Mouse (Mus musculus): ENCODE results near the gene Dgki. TPM values are rescaled to one million over a fixed set of nuclear protein-coding genes. Genes with fewer than 3 reads are reported as not detected.

Gene Dgki
- polyA plus RNA-seq, 1 experiment from 2014 or later, result 0.27 TPM

DNA sequence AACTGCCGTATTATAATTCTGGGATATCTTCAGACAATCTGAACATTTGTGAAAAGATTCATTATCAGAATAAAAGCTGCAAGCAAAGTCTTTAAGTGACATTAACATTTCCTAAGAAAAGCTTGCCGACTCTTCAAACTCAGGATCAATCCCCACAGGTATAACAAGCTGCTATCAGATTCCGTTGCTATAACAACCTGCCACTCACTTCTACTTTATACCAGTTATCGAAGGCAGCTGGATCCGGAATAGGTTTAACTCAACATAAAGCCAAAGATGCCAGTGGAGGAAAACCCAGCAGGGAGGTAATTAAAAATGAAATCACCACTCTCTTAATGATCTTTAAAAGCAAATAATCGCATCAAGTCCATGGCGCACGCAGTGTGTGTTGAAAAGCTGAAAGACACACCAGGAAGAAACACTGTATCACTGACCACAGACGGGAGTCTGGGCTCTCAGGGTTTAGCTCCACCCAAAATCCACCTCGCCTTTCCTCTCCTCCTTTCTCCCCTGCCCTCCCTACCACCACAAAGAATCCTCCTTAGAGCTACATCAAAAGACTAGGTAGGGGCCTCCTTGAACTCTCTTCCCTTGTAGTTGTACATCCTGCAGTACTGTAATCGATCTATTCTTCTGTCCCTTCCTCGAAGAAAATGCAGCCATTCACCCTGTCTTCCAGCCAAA, 128.7 kb downstream of the Dgki start:
- no peaks in the 10 kb centered on the region for H3K9me3 ChIP-seq (ENCODE audit: control insufficient read depth, low read length)
- H3K9ac ChIP-seq (ENCODE audit: low read depth, low read length), result no peak overlapping the region
- no peaks in the 10 kb centered on the region for H3K27me3 ChIP-seq (ENCODE audit: control insufficient read depth, insufficient read depth, low read length)
- no peak overlapping the region for H3K27ac ChIP-seq (ENCODE audit: low read depth, low read length)
- H3K4me1 ChIP-seq (ENCODE audit: control insufficient read depth, insufficient read depth, low read length), result no peaks in the 10 kb centered on the region
- no peaks in the 10 kb centered on the region for H3K36me3 ChIP-seq (ENCODE audit: control insufficient read depth, insufficient read depth, low read length)
- no peak for ATAC-seq (ENCODE audit: low FRiP score, low TSS enrichment)
- WGBS, result 82% methylated on average over 12 of the region's 12 CpGs
- no peak overlapping the region for H3K4me2 ChIP-seq (replicated peaks; ENCODE audit: low read depth, low read length)
- H3K4me3 ChIP-seq (ENCODE audit: low read length), result no peak overlapping the region

DNA sequence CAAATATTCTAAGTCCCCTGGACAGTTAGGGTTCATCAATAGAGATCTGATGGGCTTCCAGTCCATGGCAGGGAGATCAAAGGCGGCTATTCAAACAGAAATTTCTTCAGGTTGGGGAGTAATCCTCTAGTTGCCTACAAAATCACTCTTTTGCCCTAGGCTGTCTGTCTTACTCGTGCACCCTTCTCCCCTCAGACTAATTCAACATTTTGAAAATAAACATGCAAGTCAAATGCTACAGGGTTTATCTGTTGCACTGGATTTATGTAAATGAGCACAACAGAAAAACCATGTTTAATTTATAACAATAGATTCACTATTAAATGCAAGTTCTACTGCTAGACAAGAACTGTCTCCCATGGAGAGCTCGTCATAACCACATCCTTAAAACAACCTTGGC, 141.1 kb downstream of the Dgki start:
- Histone ChIP-seq H3K4me3 (ENCODE audit: low read length) (no peak overlapping the region), H3K36me3 (ENCODE audit: control insufficient read depth, insufficient read depth, low read length) (no peaks in the 10 kb centered on the region), H3K27ac (ENCODE audit: low read depth, low read length) (no peak overlapping the region), H3K27me3 (ENCODE audit: control insufficient read depth, insufficient read depth, low read length) (no peaks in the 10 kb centered on the region), H3K9ac (ENCODE audit: low read depth, low read length) (no peak overlapping the region), H3K9me3 (ENCODE audit: control insufficient read depth, low read length) (no peaks in the 10 kb centered on the region), H3K4me2 (replicated peaks; ENCODE audit: low read depth, low read length) (no peak overlapping the region), H3K4me1 (ENCODE audit: control insufficient read depth, insufficient read depth, low read length) (no peaks in the 10 kb centered on the region)
- 67% methylated on average over 3 of the region's 3 CpGs for WGBS
- ATAC-seq (ENCODE audit: low FRiP score, low TSS enrichment), result no peak

DNA sequence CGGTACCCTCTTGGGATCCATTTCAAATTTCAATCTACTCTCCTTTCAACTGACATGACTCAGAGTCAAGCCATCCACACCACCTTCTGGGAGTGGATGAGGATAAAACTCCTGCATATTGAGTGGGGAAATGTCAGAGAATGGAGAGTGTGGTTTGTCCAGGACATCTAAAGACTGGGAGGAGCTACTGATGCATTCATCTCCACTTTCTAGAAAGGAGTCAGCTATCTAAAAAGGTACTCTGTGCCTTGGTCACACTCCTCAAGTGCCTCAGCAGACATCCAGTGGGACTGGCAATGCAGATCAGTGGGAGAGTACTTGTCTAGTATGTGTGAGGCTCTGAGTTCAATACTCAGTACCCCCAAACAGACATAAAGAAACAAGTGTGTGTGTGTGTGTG, 145.9 kb downstream of the Dgki start:
- no peak for ATAC-seq (ENCODE audit: low FRiP score, low TSS enrichment)
- Histone ChIP-seq H3K27ac (ENCODE audit: low read depth, low read length) (no peak overlapping the region), H3K36me3 (ENCODE audit: control insufficient read depth, insufficient read depth, low read length) (no peaks in the 10 kb centered on the region), H3K9ac (ENCODE audit: low read depth, low read length) (no peak overlapping the region), H3K9me3 (ENCODE audit: control insufficient read depth, low read length) (no peaks in the 10 kb centered on the region), H3K27me3 (ENCODE audit: control insufficient read depth, insufficient read depth, low read length) (no peaks in the 10 kb centered on the region), H3K4me2 (replicated peaks; ENCODE audit: low read depth, low read length) (no peak overlapping the region), H3K4me1 (ENCODE audit: control insufficient read depth, insufficient read depth, low read length) (no peaks in the 10 kb centered on the region), H3K4me3 (ENCODE audit: low read length) (no peak overlapping the region)
- WGBS, result 88% methylated on average over 1 of the region's 1 CpGs

DNA sequence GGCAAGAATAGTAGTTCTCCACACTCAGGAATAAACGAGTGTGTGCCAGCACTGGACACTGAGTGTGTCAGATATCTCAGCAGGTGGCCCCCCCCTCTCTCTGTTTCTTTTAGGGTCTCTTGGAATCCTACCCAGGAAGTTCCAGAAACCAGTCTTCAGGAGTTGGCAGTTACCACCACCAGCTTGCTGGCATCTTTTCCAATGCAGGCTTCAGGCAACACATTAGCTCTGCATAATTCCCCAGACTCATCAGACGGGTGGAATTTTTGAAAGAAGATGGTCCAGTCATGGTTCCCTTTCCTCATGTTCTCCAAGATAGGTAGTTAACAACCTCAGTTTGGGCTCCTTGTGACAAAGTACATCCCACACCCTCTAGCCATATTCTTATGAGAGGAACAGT, 149.5 kb downstream of the Dgki start:
- Histone ChIP-seq H3K4me3 (ENCODE audit: low read length) (no peak overlapping the region), H3K36me3 (ENCODE audit: control insufficient read depth, insufficient read depth, low read length) (no peaks in the 10 kb centered on the region), H3K4me1 (ENCODE audit: control insufficient read depth, insufficient read depth, low read length) (no peaks in the 10 kb centered on the region), H3K9me3 (ENCODE audit: control insufficient read depth, low read length) (no peaks in the 10 kb centered on the region), H3K27ac (ENCODE audit: low read depth, low read length) (no peak overlapping the region), H3K9ac (ENCODE audit: low read depth, low read length) (no peak overlapping the region), H3K27me3 (ENCODE audit: control insufficient read depth, insufficient read depth, low read length) (no peaks in the 10 kb centered on the region), H3K4me2 (replicated peaks; ENCODE audit: low read depth, low read length) (no peak overlapping the region)
- 88% methylated on average over 2 of the region's 2 CpGs for WGBS
- no peak for ATAC-seq (ENCODE audit: low FRiP score, low TSS enrichment)

DNA sequence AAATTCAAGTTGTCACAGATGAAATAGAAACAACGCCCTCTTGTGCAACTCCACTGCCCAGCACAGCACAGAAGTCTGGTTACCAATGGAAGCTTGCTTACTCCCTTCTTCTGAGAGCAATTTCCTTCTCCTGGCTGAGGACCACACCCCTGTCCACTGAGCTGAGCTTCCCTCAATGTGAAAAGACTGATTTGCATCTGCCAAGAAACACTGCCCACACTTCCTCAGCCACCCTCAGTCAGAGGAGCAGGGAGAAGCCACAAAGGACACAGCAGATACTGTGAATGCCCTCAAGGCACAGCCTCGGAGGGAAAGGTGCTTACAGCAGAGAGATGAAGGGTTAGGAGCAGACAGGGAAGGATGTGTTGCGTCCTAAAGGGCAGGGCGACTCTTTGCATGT, 149.9 kb downstream of the Dgki start:
- WGBS, result 74% methylated on average over 4 of the region's 4 CpGs
- no peaks in the 10 kb centered on the region for H3K4me1 ChIP-seq (ENCODE audit: control insufficient read depth, insufficient read depth, low read length)
- H3K36me3 ChIP-seq (ENCODE audit: control insufficient read depth, insufficient read depth, low read length), result no peaks in the 10 kb centered on the region
- no peak overlapping the region for H3K27ac ChIP-seq (ENCODE audit: low read depth, low read length)
- H3K9ac ChIP-seq (ENCODE audit: low read depth, low read length), result no peak overlapping the region
- no peaks in the 10 kb centered on the region for H3K27me3 ChIP-seq (ENCODE audit: control insufficient read depth, insufficient read depth, low read length)
- H3K4me3 ChIP-seq (ENCODE audit: low read length), result no peak overlapping the region
- ATAC-seq (ENCODE audit: low FRiP score, low TSS enrichment), result no peak
- no peak overlapping the region for H3K4me2 ChIP-seq (replicated peaks; ENCODE audit: low read depth, low read length)
- H3K9me3 ChIP-seq (ENCODE audit: control insufficient read depth, low read length), result no peaks in the 10 kb centered on the region

DNA sequence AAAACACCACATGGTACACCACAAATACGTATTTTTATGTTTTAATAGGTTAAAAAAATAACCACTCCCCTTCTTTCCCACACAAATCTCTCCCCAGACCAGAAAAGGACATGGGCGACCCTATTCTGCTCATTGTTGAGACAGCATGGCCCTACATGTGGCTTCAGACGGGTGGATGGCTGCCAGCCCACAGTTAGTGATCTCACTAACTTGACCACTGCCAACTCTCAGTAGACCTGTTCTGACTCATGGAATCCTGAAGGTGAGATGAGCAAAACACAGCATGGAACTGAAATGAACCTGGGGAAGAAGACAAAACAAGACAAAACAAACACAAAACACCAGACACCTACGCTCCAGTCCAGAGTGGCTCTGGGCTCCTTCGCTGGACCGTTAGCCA, 150.8 kb downstream of the Dgki start:
- Histone ChIP-seq H3K36me3 (ENCODE audit: control insufficient read depth, insufficient read depth, low read length) (no peaks in the 10 kb centered on the region), H3K27ac (ENCODE audit: low read depth, low read length) (no peak overlapping the region), H3K9ac (ENCODE audit: low read depth, low read length) (no peak overlapping the region), H3K4me2 (replicated peaks; ENCODE audit: low read depth, low read length) (no peak overlapping the region), H3K27me3 (ENCODE audit: control insufficient read depth, insufficient read depth, low read length) (no peaks in the 10 kb centered on the region), H3K9me3 (ENCODE audit: control insufficient read depth, low read length) (no peaks in the 10 kb centered on the region), H3K4me1 (ENCODE audit: control insufficient read depth, insufficient read depth, low read length) (no peaks in the 10 kb centered on the region), H3K4me3 (ENCODE audit: low read length) (no peak overlapping the region)
- no peak for ATAC-seq (ENCODE audit: low FRiP score, low TSS enrichment)
- 86% methylated on average over 6 of the region's 6 CpGs for WGBS

DNA sequence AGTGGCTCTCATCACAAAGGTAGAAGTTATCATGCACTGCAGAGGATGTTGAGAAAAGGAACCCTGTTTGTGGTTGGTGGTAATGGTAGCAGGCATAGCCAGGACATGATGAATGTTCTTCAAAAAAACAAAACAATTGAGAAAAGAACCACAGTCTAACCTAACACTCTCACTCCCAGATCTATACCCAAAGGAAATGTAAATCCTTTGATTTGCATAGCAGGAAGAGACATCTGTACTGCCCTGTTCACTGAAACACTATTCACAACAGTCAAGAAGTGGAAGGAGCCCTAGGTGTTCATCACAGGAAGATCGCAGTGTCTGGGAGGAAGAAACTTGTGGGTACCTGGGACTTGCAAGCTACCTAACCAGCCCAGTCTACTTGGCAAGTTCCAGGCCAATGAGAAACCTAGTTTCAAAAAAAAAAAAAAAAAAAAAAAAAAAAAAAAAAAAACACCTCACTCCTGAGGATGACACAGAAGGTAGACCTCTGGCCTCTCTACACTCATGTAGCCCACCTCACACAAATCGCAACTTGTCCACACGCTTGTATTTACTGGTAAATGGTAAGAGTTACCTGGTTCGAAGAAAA, 152.5 kb downstream of the Dgki start:
- H3K27ac ChIP-seq (ENCODE audit: low read depth, low read length), result no peak overlapping the region
- H3K4me2 ChIP-seq (replicated peaks; ENCODE audit: low read depth, low read length), result no peak overlapping the region
- H3K4me3 ChIP-seq (ENCODE audit: low read length), result no peak overlapping the region
- ATAC-seq (ENCODE audit: low FRiP score, low TSS enrichment), result no peak
- WGBS, result 92% methylated on average over 4 of the region's 4 CpGs
- no peak overlapping the region for H3K9ac ChIP-seq (ENCODE audit: low read depth, low read length)
- H3K36me3 ChIP-seq (ENCODE audit: control insufficient read depth, insufficient read depth, low read length), result no peaks in the 10 kb centered on the region
- H3K4me1 ChIP-seq (ENCODE audit: control insufficient read depth, insufficient read depth, low read length), result peaks cover 5% of the 10 kb centered on the region; the same call in 1 of the 2 replicates
- no peaks in the 10 kb centered on the region for H3K9me3 ChIP-seq (ENCODE audit: control insufficient read depth, low read length)
- no peaks in the 10 kb centered on the region for H3K27me3 ChIP-seq (ENCODE audit: control insufficient read depth, insufficient read depth, low read length)

DNA sequence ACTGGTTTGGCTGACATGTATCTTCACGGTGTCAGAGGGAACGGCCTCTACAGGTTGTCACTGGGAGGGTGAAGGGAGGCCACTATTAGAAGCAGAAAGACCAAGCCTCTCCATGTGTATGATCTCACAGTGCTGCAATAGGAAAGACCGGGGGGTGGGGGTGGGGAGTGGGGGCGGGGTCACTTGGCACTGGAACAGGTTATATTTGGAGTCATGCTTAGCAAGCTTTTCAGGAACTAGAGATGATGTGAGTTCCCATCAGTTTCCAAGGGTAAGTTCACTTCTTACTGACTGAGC, 156.2 kb downstream of the Dgki start:
- Histone ChIP-seq H3K4me3 (ENCODE audit: low read length) (no peak overlapping the region), H3K27ac (ENCODE audit: low read depth, low read length) (no peak overlapping the region), H3K4me1 (ENCODE audit: control insufficient read depth, insufficient read depth, low read length) (peaks cover 5% of the 10 kb centered on the region; the same call in 1 of the 2 replicates), H3K4me2 (replicated peaks; ENCODE audit: low read depth, low read length) (no peak overlapping the region), H3K9me3 (ENCODE audit: control insufficient read depth, low read length) (no peaks in the 10 kb centered on the region), H3K36me3 (ENCODE audit: control insufficient read depth, insufficient read depth, low read length) (no peaks in the 10 kb centered on the region), H3K27me3 (ENCODE audit: control insufficient read depth, insufficient read depth, low read length) (no peaks in the 10 kb centered on the region), H3K9ac (ENCODE audit: low read depth, low read length) (no peak overlapping the region)
- ATAC-seq (ENCODE audit: low FRiP score, low TSS enrichment), result no peak
- 60% methylated on average over 4 of the region's 4 CpGs for WGBS

DNA sequence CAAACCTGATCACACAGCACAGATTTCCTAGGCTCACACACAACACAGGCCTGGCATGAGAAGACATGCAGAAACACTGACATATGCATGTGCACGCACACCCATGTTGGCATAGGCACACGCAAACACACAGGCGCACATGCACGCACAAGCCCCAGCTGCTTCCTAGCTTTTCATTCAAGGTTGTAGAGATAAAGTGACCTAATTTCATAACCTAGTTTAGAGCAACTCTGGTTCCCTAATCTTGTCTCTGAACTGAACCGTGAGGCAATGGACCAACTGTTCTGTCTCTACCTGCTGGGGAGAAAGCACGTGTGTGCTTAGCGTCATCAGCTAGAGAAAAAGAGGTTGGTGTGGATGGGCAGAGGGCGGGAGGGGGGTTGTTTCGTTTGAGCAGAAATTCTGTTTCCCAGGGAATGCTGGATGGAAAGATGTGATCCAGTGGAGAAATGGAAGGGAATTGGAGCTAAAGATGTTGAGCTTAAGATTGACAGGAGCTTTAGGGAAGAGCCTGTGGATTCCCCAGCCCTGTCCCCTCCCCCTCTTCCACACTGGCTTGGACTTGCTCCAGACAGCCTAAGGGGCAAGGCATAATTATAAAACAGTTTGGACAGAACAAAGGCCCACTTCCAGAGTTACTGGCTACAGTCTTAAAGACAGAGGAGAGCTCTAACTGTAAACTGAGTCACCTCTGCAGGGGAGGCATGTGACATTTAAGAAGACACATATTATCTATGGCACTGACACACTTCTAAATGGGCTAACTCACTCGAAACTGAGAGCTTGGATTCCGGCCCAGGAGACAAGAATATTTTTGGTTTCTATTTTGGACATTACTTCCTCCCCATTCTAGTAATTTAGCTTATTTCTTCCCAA, 156.8 kb downstream of the Dgki start:
- H3K9me3 ChIP-seq (ENCODE audit: control insufficient read depth, low read length), result no peaks in the 10 kb centered on the region
- peaks cover 5% of the 10 kb centered on the region; the same call in 1 of the 2 replicates for H3K4me1 ChIP-seq (ENCODE audit: control insufficient read depth, insufficient read depth, low read length)
- no peaks in the 10 kb centered on the region for H3K36me3 ChIP-seq (ENCODE audit: control insufficient read depth, insufficient read depth, low read length)
- no peak overlapping the region for H3K4me3 ChIP-seq (ENCODE audit: low read length)
- no peak overlapping the region for H3K9ac ChIP-seq (ENCODE audit: low read depth, low read length)
- ATAC-seq (ENCODE audit: low FRiP score, low TSS enrichment), result no peak
- no peak overlapping the region for H3K4me2 ChIP-seq (replicated peaks; ENCODE audit: low read depth, low read length)
- no peaks in the 10 kb centered on the region for H3K27me3 ChIP-seq (ENCODE audit: control insufficient read depth, insufficient read depth, low read length)
- no peak overlapping the region for H3K27ac ChIP-seq (ENCODE audit: low read depth, low read length)
- WGBS, result 82% methylated on average over 11 of the region's 11 CpGs
